Mouse (Mus musculus) brain, embryonic 14.5 days (tissue): ENCODE results near the gene Pitx3. TPM values are rescaled to one million over a fixed set of nuclear protein-coding genes. Genes with fewer than 3 reads are reported as not detected.
A peak's percentile ranks its signal among the peaks of the same experiment; 100 is the strongest.

Experiments
- DNase-seq: peaks from one replicate; pipeline ENCODE4 v3.0.0-alpha.2; 2011; ENCODE audit warnings: low read depth
- CTCF ChIP-seq: fragments of 200-500 bp; IDR thresholded peaks from 2 replicates; pipeline ENCODE4 v1.5.1; 2012; ENCODE audit warnings: inconsistent platforms, mild to moderate bottlenecking, moderate library complexity, borderline replicate concordance; ENCODE audit not compliant: insufficient read depth, insufficient read length; ENCODE audit errors: extremely low read depth
- POLR2A ChIP-seq: fragments of 200-500 bp; IDR thresholded peaks from 2 replicates; pipeline ENCODE4 v1.6.1; 2012; ENCODE audit warnings: mild to moderate bottlenecking, inconsistent platforms, borderline replicate concordance; ENCODE audit not compliant: poor library complexity, insufficient read depth, insufficient read length, severe bottlenecking; ENCODE audit errors: extremely low read depth
- polyA plus RNA-seq: library from polyadenylated mRNA; depleted of rRNA; stranded (reverse); fragments of >200 nt; gene quantifications from 2 replicates; pipeline ENCODE4 v1.2.3, GENCODE M21; 2012

Gene Pitx3
- polyA plus RNA-seq, 1 experiment, result 2.7 TPM

DNA sequence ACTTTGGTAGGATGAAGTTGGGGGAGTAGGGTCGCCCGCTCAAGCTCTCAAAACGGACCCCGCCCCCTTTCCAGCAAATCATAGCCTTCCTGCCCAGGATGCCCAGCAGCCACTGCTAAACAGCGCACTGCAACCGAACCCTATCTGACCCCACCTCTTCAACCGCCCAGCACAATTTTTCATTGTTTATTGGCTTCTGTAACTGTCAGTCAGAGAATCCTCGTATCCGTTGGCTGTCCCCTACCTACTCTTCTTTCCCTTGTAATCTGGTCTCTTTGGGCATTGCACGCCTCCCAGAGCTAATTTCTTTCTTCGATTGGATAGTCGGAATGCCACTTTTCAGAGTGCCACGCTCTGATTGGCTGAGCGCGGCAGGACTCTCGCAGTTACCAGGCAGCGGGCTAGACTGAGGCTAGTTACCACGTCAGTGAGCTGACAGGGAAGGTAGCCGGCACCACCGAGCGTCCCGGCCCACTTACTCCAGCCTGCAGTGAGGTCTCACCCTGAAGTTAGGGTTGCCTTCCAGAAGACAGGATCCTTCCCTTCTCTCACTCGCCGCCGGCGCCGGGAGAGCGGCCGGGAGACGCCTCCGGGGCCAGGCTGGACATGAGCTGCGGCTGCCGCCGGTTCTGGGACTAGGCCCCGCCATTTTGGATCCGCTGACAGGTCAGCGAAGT is 4.1 kb upstream of the Pitx3 start, which contains the start of gene Gbf1:
Gbf1 (plus strand) TSS at position 383 of the 677 bp plus-strand sequence.
- peak; percentile 99 for DNase-seq
- no peak; the same call in 1 of the 2 replicates for TF ChIP-seq CTCF
- TF ChIP-seq POLR2A, result peak; percentile 48; the same call in 1 of the 2 replicates

- DNase-seq, result no peak
These were observed 965 bp upstream of the Pitx3 start for GRCm38 (mm10) chr19:46149091-46149490.

DNA sequence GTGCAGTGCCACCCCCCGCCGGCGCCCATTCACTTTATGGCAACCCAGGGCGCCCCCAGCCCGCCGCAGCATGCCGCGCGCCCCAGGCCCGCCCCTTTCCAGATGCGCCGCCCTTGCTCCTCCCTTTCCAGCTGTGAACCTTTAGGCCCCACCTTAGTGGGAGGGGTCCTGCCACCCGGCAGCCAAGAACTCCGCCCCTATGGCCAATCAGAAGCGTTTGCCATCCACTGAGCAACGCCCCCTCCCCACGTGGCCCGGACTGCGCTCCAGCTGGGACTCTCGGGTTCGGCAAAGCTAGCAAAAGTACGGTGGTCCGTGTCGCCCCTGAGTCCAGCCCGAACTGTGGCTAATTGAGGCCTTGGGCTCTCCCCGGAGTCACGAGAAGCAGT is 240 bp upstream of the Pitx3 start:
- peak; percentile 85 for DNase-seq
- TF ChIP-seq CTCF, result no peak
- TF ChIP-seq POLR2A, result no peak

More at GRCm38 (mm10) chr19:46149091-46149490, 965 bp upstream of the Pitx3 start:
- TF ChIP-seq POLR2A (no peak), CTCF (no peak)

GRCm38 (mm10) chr19:46141091-46141490 is 7.0 kb downstream of the Pitx3 start:
- no peak for TF ChIP-seq POLR2A
- TF ChIP-seq CTCF, result no peak
- DNase-seq, result peak; percentile 40

DNA sequence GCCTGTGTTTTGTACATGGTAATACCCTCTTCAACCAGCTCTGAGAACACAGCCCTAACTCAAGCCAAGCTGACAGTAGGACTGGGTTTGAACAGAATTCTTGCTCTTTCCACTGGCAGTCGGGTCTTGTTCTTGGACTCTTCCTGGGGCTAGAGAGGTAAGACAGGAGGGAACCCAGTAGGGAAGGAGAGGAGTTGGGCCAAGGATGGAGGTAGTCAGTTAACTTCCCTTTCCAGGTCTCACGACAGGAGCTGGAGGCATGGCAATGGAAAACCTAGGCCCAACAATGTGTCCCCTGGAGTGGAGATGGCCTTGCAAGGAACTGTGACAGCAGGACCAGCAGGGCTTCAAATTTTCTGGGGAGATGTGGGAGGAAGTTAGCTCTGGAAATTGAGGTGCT is 7.8 kb downstream of the Pitx3 start:
- no peak for DNase-seq
- TF ChIP-seq CTCF (no peak), POLR2A (no peak)

GRCm38 (mm10) chr19:46136639-46137580 is 11.2 kb downstream of the Pitx3 start:
- peak; percentile 47 for DNase-seq
- TF ChIP-seq CTCF (peak; percentile 61), POLR2A (no peak)

- peak; percentile 52 for DNase-seq
- no peak for TF ChIP-seq POLR2A
- TF ChIP-seq CTCF, result peak; percentile 53
These were observed 12.1 kb downstream of the Pitx3 start for GRCm38 (mm10) chr19:46135789-46136638.

GRCm38 (mm10) chr19:46135297-46135696 is 12.8 kb downstream of the Pitx3 start:
- TF ChIP-seq CTCF (peak; percentile 99), POLR2A (no peak)
- peak; percentile 94 for DNase-seq

- DNase-seq, result no peak
- TF ChIP-seq POLR2A (no peak), CTCF (no peak)
These were observed 15.5 kb downstream of the Pitx3 start for GRCm38 (mm10) chr19:46132577-46132976.

DNA sequence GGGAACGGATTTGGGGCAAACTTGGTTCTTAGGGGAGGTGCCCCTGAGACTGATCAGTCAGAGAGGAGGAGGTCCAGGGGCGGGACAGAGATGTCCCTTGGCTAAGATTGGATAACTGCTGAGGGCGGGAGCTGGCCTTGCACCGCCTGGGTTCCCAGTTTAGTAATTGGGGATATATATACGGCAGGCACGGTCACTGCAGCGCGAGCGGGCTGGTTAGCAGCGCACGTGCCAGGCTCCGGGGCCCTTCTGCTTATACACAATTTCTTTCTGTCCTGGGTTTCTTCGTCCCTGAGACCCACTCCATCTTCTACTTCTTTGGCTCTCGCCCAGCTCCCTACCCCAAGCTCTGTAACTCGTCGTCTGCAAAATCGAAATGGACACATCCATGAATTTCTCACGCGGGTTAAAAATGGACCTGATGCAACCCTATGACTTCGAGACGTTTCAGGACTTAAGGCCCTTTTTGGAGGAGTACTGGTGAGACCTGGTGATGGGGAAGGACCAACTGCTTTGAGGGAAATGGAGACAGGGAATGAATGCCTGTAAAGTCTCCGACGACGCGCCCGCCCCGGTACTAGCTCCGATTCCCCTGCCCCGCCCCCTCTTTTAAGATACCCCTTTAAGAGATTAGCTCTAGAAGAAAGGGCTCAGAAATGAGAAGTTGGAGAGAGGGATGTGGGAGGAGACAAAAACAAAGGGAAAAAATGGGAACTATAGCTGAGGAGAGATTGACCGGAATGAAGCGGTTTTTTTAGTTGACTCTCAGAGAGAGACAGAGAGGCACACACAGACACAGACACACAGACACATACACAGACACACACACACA is 16.2 kb downstream of the Pitx3 start, which contains the start of gene Elovl3:
Elovl3 (plus strand) TSS at position 204 of the 832 bp plus-strand sequence.
- DNase-seq, result peak; percentile 24
- TF ChIP-seq CTCF (no peak), POLR2A (no peak)
